Mouse (Mus musculus) cerebellum, adult 2 months (tissue): Measurements from ENCODE around the gene Ppm1l.

Experiments
- CTCF ChIP-seq: fragments of 200-500 bp; IDR thresholded peaks from 2 replicates; pipeline ENCODE4 v1.5.1; 2011; ENCODE audit warnings: low read depth, mild to moderate bottlenecking, control low read depth, low read length, moderate library complexity, borderline replicate concordance; ENCODE audit not compliant: insufficient read depth
- POLR2A ChIP-seq: fragments of 200-500 bp; IDR thresholded peaks from 2 replicates; pipeline ENCODE4 v1.6.1; 2011; ENCODE audit warnings: low read length, control low read depth, borderline replicate concordance; ENCODE audit not compliant: insufficient read depth

GRCm38 (mm10) chr3:69372731-69373130 lies 56.1 kb downstream of the Ppm1l start:
- TF ChIP-seq CTCF (peak; percentile 15; the same call in 1 of the 2 replicates), POLR2A (no peak)
